Mouse (Mus musculus) layer of hippocampus, postnatal 10 days (tissue): ENCODE results near the gene Lrrc4b. TPM values are rescaled to one million over a fixed set of nuclear protein-coding genes. Genes with fewer than 3 reads are reported as not detected.

Source experiments
- microRNA-seq, 2 experiments: library from miRNA; unstranded; fragments of <30 nt; microRNA quantifications; one replicate each; pipeline ENCODE4 v1.2.0; 2021
- total RNA-seq, 2 experiments: library from RNA; stranded (reverse); gene quantifications; 2 replicates each; pipeline ENCODE4 v1.2.3; 2021

The Lrrc4b gene
- total RNA-seq, 2 experiments from 2014 or later, result 338 to 365 TPM

Small RNA genes lying within 50 kb of the gene (microRNA-seq; reads per million reads assigned to microRNA genes)
- gene Mir7052, result 0.67 to 2.4 reads per million in 2 experiments

Other genes with a start within 250 kb of the Lrrc4b start
- not detected for gene Klk1b24, start 240.8 kb upstream of the Lrrc4b start, total RNA-seq
- not detected for gene Klk1b3, start 230.8 kb upstream of the Lrrc4b start, total RNA-seq
- gene Klk1b4, start 221.6 kb upstream of the Lrrc4b start, total RNA-seq, result not detected
- not detected for gene Klk1b5, start 213.1 kb upstream of the Lrrc4b start, total RNA-seq
- not detected for gene Klk1, start 203.7 kb upstream of the Lrrc4b start, total RNA-seq
- gene Gm36864, start 192.8 kb upstream of the Lrrc4b start, total RNA-seq, result not detected
- gene 1700028J19Rik, start 182.3 kb upstream of the Lrrc4b start, total RNA-seq, result 1 to 10 TPM; 1.3 to 2.1 TPM
- gene 2410002F23Rik, start 182.3 kb upstream of the Lrrc4b start, total RNA-seq, result 100 to 1,000 TPM; 117 to 139 TPM
- gene Acp4, start 171.6 kb upstream of the Lrrc4b start, total RNA-seq, result not detected
- gene Gm15517, start 167.6 kb upstream of the Lrrc4b start, total RNA-seq, result not detected
- 1 to 10 TPM; 1.9 TPM for gene Clec11a, start 122.1 kb upstream of the Lrrc4b start, total RNA-seq
- gene Shank1, start 118.8 kb upstream of the Lrrc4b start, total RNA-seq, result 100 to 1,000 TPM; 439 to 476 TPM
- gene Syt3, start 44.9 kb upstream of the Lrrc4b start, total RNA-seq, result 10 to 100 TPM; 84.0 to 90.2 TPM
- gene 1700008O03Rik, start 43.2 kb upstream of the Lrrc4b start, total RNA-seq, result 1 to 10 TPM; 4.3 to 5.0 TPM
- 10 to 100 TPM; 13.0 to 16.5 TPM for gene Aspdh, start 36.4 kb downstream of the Lrrc4b start, total RNA-seq
- gene Josd2, start 39.0 kb downstream of the Lrrc4b start, total RNA-seq, result 10 to 100 TPM; 38.7 to 41.1 TPM
- 100 to 1,000 TPM; 157 to 169 TPM for gene Emc10, start 67.5 kb downstream of the Lrrc4b start, total RNA-seq
- 10 to 100 TPM; 27.6 to 33.3 TPM for gene Fam71e1, start 67.6 kb downstream of the Lrrc4b start, total RNA-seq
- under 1 TPM; 0.11 to 0.18 TPM for gene Mybpc2, start 95.6 kb downstream of the Lrrc4b start, total RNA-seq
- under 1 TPM in 1 of 2 experiments, not detected in 1; 0.11 TPM for gene Spib, start 103.1 kb downstream of the Lrrc4b start, total RNA-seq
- 10 to 100 TPM; 10.3 to 13.6 TPM for gene Pold1, start 119.8 kb downstream of the Lrrc4b start, total RNA-seq
- 10 to 100 TPM; 58.3 to 67.3 TPM for gene Nr1h2, start 124.9 kb downstream of the Lrrc4b start, total RNA-seq
- under 1 TPM in 1 of 2 experiments, not detected in 1; 0.98 TPM for gene Napsa, start 143.4 kb downstream of the Lrrc4b start, total RNA-seq
- 100 to 1,000 TPM in 1 of 2 experiments, 10 to 100 TPM in 1; 93.0 to 106 TPM for gene Kcnc3, start 161.6 kb downstream of the Lrrc4b start, total RNA-seq
- gene Myh14, start 241.8 kb downstream of the Lrrc4b start, total RNA-seq, result 10 to 100 TPM; 17.6 to 17.9 TPM